Mouse (Mus musculus): ENCODE measurements at regions not wholly inside any gene's neighbourhood (a gene's known extent, or its start where the extent isn't known, plus 50 kb on each side); places are given as distances from the start of the nearest gene placed in this dataset.

DNA sequence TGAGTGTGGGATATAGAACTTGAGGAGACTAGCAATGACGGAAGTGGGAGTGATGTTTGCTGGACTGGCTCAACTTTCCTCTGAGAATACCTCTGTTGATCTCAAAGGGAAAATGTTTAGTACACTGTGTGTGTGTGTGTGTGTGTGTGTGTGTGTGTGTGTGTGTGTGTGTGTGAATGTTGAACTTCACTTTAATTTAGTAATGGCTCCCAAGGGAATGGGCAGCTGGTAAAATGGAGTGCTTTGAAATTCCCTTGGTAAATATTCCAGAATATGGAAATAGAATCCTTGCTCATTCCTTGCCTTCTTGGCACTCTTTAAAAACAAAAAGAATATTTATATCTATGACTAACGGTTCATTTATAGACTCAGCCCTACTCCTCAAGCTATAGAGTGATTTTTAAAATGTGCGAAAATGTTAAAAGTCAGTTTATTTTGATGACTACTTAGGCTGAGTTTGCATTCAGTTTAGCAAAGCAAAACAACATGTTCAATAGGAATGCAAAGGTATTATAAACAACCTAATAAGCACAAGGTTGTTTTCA is 287.6 kb upstream of the Pitrm1 start:
- TF ChIP-seq EP300 (IDR thresholded peaks at IDR 0.05; ENCODE audit: insufficient read depth, low read depth, low read length) (no peak), CTCF (IDR thresholded peaks at IDR 0.05) (no peak)

Data from heart, adult 2 months (tissue).